Mouse (Mus musculus): ENCODE results near the gene Stt3a. TPM values are rescaled to one million over a fixed set of nuclear protein-coding genes. Genes with fewer than 3 reads are reported as not detected.

Gene Stt3a
- polyA plus RNA-seq, 1 experiment from 2014 or later, result 116 TPM

GRCm38 (mm10) chr9:36707304-36707703 lies 60.2 kb downstream of the Stt3a start:
- Histone ChIP-seq H3K4me1 (ENCODE audit: control insufficient read depth in 2 of 2, insufficient read depth in 2 of 2, low read length in 2 of 2) (peaks cover 0 to 12% of the 10 kb centered on the region in 2 experiments; a peak in 1 of 4 replicates), H3K9me3 (ENCODE audit: control insufficient read depth, low read length) (no peaks in the 10 kb centered on the region), H3K4me2 (ENCODE audit: low read length) (no peak overlapping the region), H3K27ac (replicated peaks in 1 of 2; ENCODE audit: control insufficient read depth in 1 of 2, insufficient read depth in 1 of 2, low read depth in 2 of 2, low read length in 2 of 2) (no peak overlapping the region), H3K27me3 (ENCODE audit: control insufficient read depth, insufficient read depth, low read length) (no peaks in the 10 kb centered on the region), H3K36me3 (ENCODE audit: control insufficient read depth, insufficient read depth, low read length) (peaks cover 34% of the 10 kb centered on the region), H3K4me3 (ENCODE audit: control insufficient read depth in 1 of 2, insufficient read depth in 1 of 2, low read depth in 1 of 2, low read length in 2 of 2) (no peak overlapping the region), H3K9ac (ENCODE audit: low read length) (no peak overlapping the region)
- ATAC-seq (ENCODE audit: insufficient number of reproducible peaks, insufficient read depth, low FRiP score, low read depth), result no peak
- 88% methylated on average over 6 of the region's 6 CpGs for WGBS

- no peak for ATAC-seq (ENCODE audit: insufficient number of reproducible peaks, insufficient read depth, low FRiP score, low read depth)
- no peak overlapping the region for H3K9ac ChIP-seq (ENCODE audit: low read length)
- H3K4me3 ChIP-seq (ENCODE audit: control insufficient read depth in 1 of 2, insufficient read depth in 1 of 2, low read depth in 1 of 2, low read length in 2 of 2), result no peak overlapping the region
- peaks cover 22% of the 10 kb centered on the region for H3K36me3 ChIP-seq (ENCODE audit: control insufficient read depth, insufficient read depth, low read length)
- no peaks in the 10 kb centered on the region for H3K9me3 ChIP-seq (ENCODE audit: control insufficient read depth, low read length)
- H3K4me1 ChIP-seq (ENCODE audit: control insufficient read depth in 2 of 2, insufficient read depth in 2 of 2, low read length in 2 of 2), result peaks cover 0 to 12% of the 10 kb centered on the region in 2 experiments; a peak in 1 of 4 replicates
- peak overlapping the region; percentile 14 for H3K4me2 ChIP-seq (ENCODE audit: low read length)
- no peaks in the 10 kb centered on the region for H3K27me3 ChIP-seq (ENCODE audit: control insufficient read depth, insufficient read depth, low read length)
- 49% methylated on average over 3 of the region's 3 CpGs for WGBS
- peak overlapping the region; percentile 61 to 62 for H3K27ac ChIP-seq (replicated peaks in 1 of 2; ENCODE audit: control insufficient read depth in 1 of 2, insufficient read depth in 1 of 2, low read depth in 2 of 2, low read length in 2 of 2)
Measured at GRCm38 (mm10) chr9:36705923-36706322, 61.6 kb downstream of the Stt3a start.

GRCm38 (mm10) chr9:36694276-36694675 lies 73.2 kb downstream of the Stt3a start:
- H3K9ac ChIP-seq (ENCODE audit: low read length), result no peak overlapping the region
- H3K27me3 ChIP-seq (ENCODE audit: control insufficient read depth, insufficient read depth, low read length), result no peaks in the 10 kb centered on the region
- 87% methylated on average over 10 of the region's 10 CpGs for WGBS
- H3K4me1 ChIP-seq (ENCODE audit: control insufficient read depth in 2 of 2, insufficient read depth in 2 of 2, low read length in 2 of 2), result no peaks in the 10 kb centered on the region
- no peak overlapping the region for H3K4me3 ChIP-seq (ENCODE audit: control insufficient read depth in 1 of 2, insufficient read depth in 1 of 2, low read depth in 1 of 2, low read length in 2 of 2)
- H3K4me2 ChIP-seq (ENCODE audit: low read length), result no peak overlapping the region
- H3K27ac ChIP-seq (replicated peaks in 1 of 2; ENCODE audit: control insufficient read depth in 1 of 2, insufficient read depth in 1 of 2, low read depth in 2 of 2, low read length in 2 of 2), result no peak overlapping the region
- no peaks in the 10 kb centered on the region for H3K36me3 ChIP-seq (ENCODE audit: control insufficient read depth, insufficient read depth, low read length)
- no peak for ATAC-seq (ENCODE audit: insufficient number of reproducible peaks, insufficient read depth, low FRiP score, low read depth)
- no peaks in the 10 kb centered on the region for H3K9me3 ChIP-seq (ENCODE audit: control insufficient read depth, low read length)

- H3K9me3 ChIP-seq (ENCODE audit: control insufficient read depth, low read length), result no peaks in the 10 kb centered on the region
- no peak for ATAC-seq (ENCODE audit: insufficient number of reproducible peaks, insufficient read depth, low FRiP score, low read depth)
- H3K4me3 ChIP-seq (ENCODE audit: control insufficient read depth in 1 of 2, insufficient read depth in 1 of 2, low read depth in 1 of 2, low read length in 2 of 2), result no peak within 1 kb of the TSS
- 59% methylated on average over 1 of the region's 1 CpGs for WGBS
- H3K4me2 ChIP-seq (ENCODE audit: low read length), result no peak within 1 kb of the TSS
- H3K4me1 ChIP-seq (ENCODE audit: control insufficient read depth in 2 of 2, insufficient read depth in 2 of 2, low read length in 2 of 2), result no peaks in the 10 kb centered on the region
- no peaks in the 10 kb centered on the region for H3K27me3 ChIP-seq (ENCODE audit: control insufficient read depth, insufficient read depth, low read length)
- no peak within 1 kb of the TSS for H3K9ac ChIP-seq (ENCODE audit: low read length)
- no peak within 1 kb of the TSS for H3K27ac ChIP-seq (replicated peaks in 1 of 2; ENCODE audit: control insufficient read depth in 1 of 2, insufficient read depth in 1 of 2, low read depth in 2 of 2, low read length in 2 of 2)
- no peaks in the 10 kb centered on the region for H3K36me3 ChIP-seq (ENCODE audit: control insufficient read depth, insufficient read depth, low read length)
Measured at GRCm38 (mm10) chr9:36692920-36693319, 74.6 kb downstream of the Stt3a start, which contains the start of gene Acrv1. Acrv1 (plus strand) TSS chr9:36693220.

GRCm38 (mm10) chr9:36687329-36687728 lies 80.2 kb downstream of the Stt3a start:
- Histone ChIP-seq H3K4me3 (ENCODE audit: control insufficient read depth in 1 of 2, insufficient read depth in 1 of 2, low read depth in 1 of 2, low read length in 2 of 2) (no peak overlapping the region), H3K36me3 (ENCODE audit: control insufficient read depth, insufficient read depth, low read length) (no peaks in the 10 kb centered on the region), H3K4me1 (ENCODE audit: control insufficient read depth in 2 of 2, insufficient read depth in 2 of 2, low read length in 2 of 2) (no peaks in the 10 kb centered on the region), H3K4me2 (ENCODE audit: low read length) (no peak overlapping the region), H3K9me3 (ENCODE audit: control insufficient read depth, low read length) (no peaks in the 10 kb centered on the region), H3K9ac (ENCODE audit: low read length) (no peak overlapping the region), H3K27me3 (ENCODE audit: control insufficient read depth, insufficient read depth, low read length) (no peaks in the 10 kb centered on the region), H3K27ac (replicated peaks in 1 of 2; ENCODE audit: control insufficient read depth in 1 of 2, insufficient read depth in 1 of 2, low read depth in 2 of 2, low read length in 2 of 2) (no peak overlapping the region)
- ATAC-seq (ENCODE audit: insufficient number of reproducible peaks, insufficient read depth, low FRiP score, low read depth), result no peak

GRCm38 (mm10) chr9:36681424-36681823 lies 86.1 kb downstream of the Stt3a start:
- Histone ChIP-seq H3K9me3 (ENCODE audit: control insufficient read depth, low read length) (no peaks in the 10 kb centered on the region), H3K9ac (ENCODE audit: low read length) (no peak overlapping the region), H3K36me3 (ENCODE audit: control insufficient read depth, insufficient read depth, low read length) (no peaks in the 10 kb centered on the region), H3K4me3 (ENCODE audit: control insufficient read depth in 1 of 2, insufficient read depth in 1 of 2, low read depth in 1 of 2, low read length in 2 of 2) (no peak overlapping the region), H3K27ac (replicated peaks in 1 of 2; ENCODE audit: control insufficient read depth in 1 of 2, insufficient read depth in 1 of 2, low read depth in 2 of 2, low read length in 2 of 2) (no peak overlapping the region), H3K4me1 (ENCODE audit: control insufficient read depth in 2 of 2, insufficient read depth in 2 of 2, low read length in 2 of 2) (no peaks in the 10 kb centered on the region), H3K27me3 (ENCODE audit: control insufficient read depth, insufficient read depth, low read length) (no peaks in the 10 kb centered on the region), H3K4me2 (ENCODE audit: low read length) (no peak overlapping the region)
- WGBS, result 65% methylated on average over 2 of the region's 2 CpGs
- no peak for ATAC-seq (ENCODE audit: insufficient number of reproducible peaks, insufficient read depth, low FRiP score, low read depth)

Other genes with a start within 250 kb of the Stt3a start
- not detected in 2 replicates for gene Gm5615, start 225.7 kb downstream of the Stt3a start, polyA plus RNA-seq (2014; fragmentation: Nextera tagmentation; extraction: Ambion mirVana)
- not detected in 2 replicates for gene Gm17689, start 185.0 kb downstream of the Stt3a start, polyA plus RNA-seq (2014; fragmentation: Nextera tagmentation; extraction: Ambion mirVana)
- not detected in 2 replicates for gene A630095E13Rik, start 124.3 kb downstream of the Stt3a start, polyA plus RNA-seq (2014; fragmentation: Nextera tagmentation; extraction: Ambion mirVana)
- not detected in 2 replicates for gene Acrv1, start 74.5 kb downstream of the Stt3a start, polyA plus RNA-seq (2014; fragmentation: Nextera tagmentation; extraction: Ambion mirVana)
- gene Chek1, start 40.6 kb downstream of the Stt3a start, polyA plus RNA-seq (2014; fragmentation: Nextera tagmentation; extraction: Ambion mirVana), result 20.1 and 20.3 TPM in 2 replicates
- gene Ei24, start 29.7 kb upstream of the Stt3a start, polyA plus RNA-seq (2014; fragmentation: Nextera tagmentation; extraction: Ambion mirVana), result 39.5 and 39.7 TPM in 2 replicates
- gene Fez1, start 54.2 kb upstream of the Stt3a start, polyA plus RNA-seq (2014; fragmentation: Nextera tagmentation; extraction: Ambion mirVana), result 0.90 and 2.0 TPM in 2 replicates

Data from heart, embryonic 14.5 days (tissue).